Mouse (Mus musculus) heart, embryonic 10.5 days (tissue): ENCODE measurements around the gene Gng12. TPM values are rescaled to one million over a fixed set of nuclear protein-coding genes. Genes with fewer than 3 reads are reported as not detected.

Experiments
- DNase-seq: peaks from one replicate; pipeline ENCODE4 v3.0.0-alpha.2; 2017; ENCODE audit warnings: low spot score
- H3K27ac ChIP-seq: fragments of 300-500 bp; sonication (generic); 2 replicates; pipeline ENCODE4 v1.5.1; 2016; ENCODE audit warnings: mild to moderate bottlenecking
- H3K27me3 ChIP-seq: fragments of 300-500 bp; sonication (generic); 2 replicates; pipeline ENCODE4 v1.6.1; 2016; ENCODE audit warnings: mild to moderate bottlenecking; ENCODE audit not compliant: poor library complexity, insufficient read depth, severe bottlenecking
- H3K36me3 ChIP-seq: fragments of 300-500 bp; sonication (generic); 2 replicates; pipeline ENCODE4 v1.6.1; 2016; ENCODE audit warnings: mild to moderate bottlenecking, moderate library complexity
- H3K4me1 ChIP-seq: fragments of 300-500 bp; sonication (generic); 2 replicates; pipeline ENCODE4 v1.6.1; 2016; ENCODE audit warnings: mild to moderate bottlenecking
- H3K4me3 ChIP-seq: fragments of 300-500 bp; sonication (generic); 2 replicates; pipeline ENCODE4 v1.5.1; 2016; ENCODE audit warnings: mild to moderate bottlenecking, moderate library complexity
- H3K9me3 ChIP-seq: fragments of 300-500 bp; sonication (generic); 2 replicates; pipeline ENCODE4 v1.6.1; 2016; ENCODE audit warnings: mild to moderate bottlenecking, moderate library complexity
- WGBS: fragments of 180-500 bp; shearing (Covaris S2); methylation state at CpG from one replicate; pipeline ENCODE4 v1.1.7; 2016; 5-methylcytosine and 5-hydroxymethylcytosine counted together
- polyA plus RNA-seq: library from polyadenylated mRNA; unstranded; fragments of >200 nt; fragmentation: Nextera tagmentation; extraction: Ambion mirVana; gene quantifications from 2 replicates; pipeline ENCODE4 v1.2.1, GENCODE M21; 2016

Gene Gng12
- polyA plus RNA-seq, 1 experiment from 2014 or later = 60.9 TPM

GRCm38 (mm10) chr6:67046937-67047336 lies 150.7 kb downstream of the Gng12 start:
- Histone ChIP-seq H3K4me1 (0 out of 2 replicates have a peak, but pooled peaks cover 4% of the 10 kb centered on the region), H3K4me3 (no peak overlapping the region), H3K9me3 (no peaks in the 10 kb centered on the region), H3K27me3 (no peaks in the 10 kb centered on the region), H3K36me3 (no peaks in the 10 kb centered on the region), H3K27ac (no peak overlapping the region)
- WGBS = 56% methylated on average over 3 of the region's 3 CpGs
- no peak for DNase-seq

- H3K4me1 ChIP-seq = 0 out of 2 replicates have a peak, but pooled peaks cover 4% of the 10 kb centered on the region
- no peaks in the 10 kb centered on the region for H3K36me3 ChIP-seq
- 84% methylated on average over 3 of the region's 3 CpGs for WGBS
- H3K4me3 ChIP-seq = no peak overlapping the region
- H3K27ac ChIP-seq = no peak overlapping the region
- DNase-seq = no peak
- no peaks in the 10 kb centered on the region for H3K9me3 ChIP-seq
- H3K27me3 ChIP-seq = no peaks in the 10 kb centered on the region
Measured at GRCm38 (mm10) chr6:67048052-67048691, 152.0 kb downstream of the Gng12 start.

- Histone ChIP-seq H3K4me3 (no peak overlapping the region), H3K27me3 (no peaks in the 10 kb centered on the region), H3K4me1 (0 out of 2 replicates have a peak, but pooled peaks cover 4% of the 10 kb centered on the region), H3K27ac (no peak overlapping the region), H3K36me3 (no peaks in the 10 kb centered on the region), H3K9me3 (no peaks in the 10 kb centered on the region)
- DNase-seq = no peak
- 31% methylated on average over 7 of the region's 7 CpGs for WGBS
Measured at GRCm38 (mm10) chr6:67048880-67049694, 152.9 kb downstream of the Gng12 start.

GRCm38 (mm10) chr6:67049695-67050038 lies 153.5 kb downstream of the Gng12 start:
- H3K9me3 ChIP-seq = no peaks in the 10 kb centered on the region
- H3K4me1 ChIP-seq = 0 out of 2 replicates have a peak, but pooled peaks cover 4% of the 10 kb centered on the region
- H3K4me3 ChIP-seq = no peak overlapping the region
- H3K36me3 ChIP-seq = no peaks in the 10 kb centered on the region
- WGBS = 54% methylated on average over 2 of the region's 2 CpGs
- DNase-seq = no peak
- H3K27me3 ChIP-seq = no peaks in the 10 kb centered on the region
- no peak overlapping the region for H3K27ac ChIP-seq

GRCm38 (mm10) chr6:67050063-67050462 lies 153.9 kb downstream of the Gng12 start:
- Histone ChIP-seq H3K9me3 (no peaks in the 10 kb centered on the region), H3K27ac (no peak overlapping the region), H3K27me3 (no peaks in the 10 kb centered on the region), H3K4me1 (0 out of 2 replicates have a peak, but pooled peaks cover 4% of the 10 kb centered on the region), H3K36me3 (no peaks in the 10 kb centered on the region), H3K4me3 (no peak overlapping the region)
- WGBS = 69% methylated on average over 1 of the region's 1 CpGs
- no peak for DNase-seq

- no peaks in the 10 kb centered on the region for H3K9me3 ChIP-seq
- H3K27me3 ChIP-seq = no peaks in the 10 kb centered on the region
- H3K36me3 ChIP-seq = no peaks in the 10 kb centered on the region
- WGBS = 74% methylated on average over 15 of the region's 15 CpGs
- no peak overlapping the region for H3K27ac ChIP-seq
- DNase-seq = no peak
- H3K4me1 ChIP-seq = no peaks in the 10 kb centered on the region
- no peak overlapping the region for H3K4me3 ChIP-seq
Measured at GRCm38 (mm10) chr6:67056108-67056888, 160.1 kb downstream of the Gng12 start.

- Histone ChIP-seq H3K27ac (no peak overlapping the region), H3K36me3 (no peaks in the 10 kb centered on the region), H3K4me1 (no peaks in the 10 kb centered on the region), H3K27me3 (no peaks in the 10 kb centered on the region), H3K4me3 (no peak overlapping the region), H3K9me3 (no peaks in the 10 kb centered on the region)
- DNase-seq = no peak
- WGBS = 65% methylated on average over 3 of the region's 3 CpGs
Measured at GRCm38 (mm10) chr6:67056889-67057564, 160.8 kb downstream of the Gng12 start.

- H3K27ac ChIP-seq = peak overlapping the region; percentile 56; the same call in 1 of the 2 replicates
- WGBS = 84% methylated on average over 5 of the region's 5 CpGs
- no peaks in the 10 kb centered on the region for H3K9me3 ChIP-seq
Measured at GRCm38 (mm10) chr6:67057574-67057973, 161.4 kb downstream of the Gng12 start.

GRCm38 (mm10) chr6:67057991-67058696 lies 161.9 kb downstream of the Gng12 start:
- H3K36me3 ChIP-seq = no peaks in the 10 kb centered on the region
- H3K4me1 ChIP-seq = no peaks in the 10 kb centered on the region
- H3K9me3 ChIP-seq = no peaks in the 10 kb centered on the region
- no peak for DNase-seq
- 74% methylated on average over 7 of the region's 7 CpGs for WGBS
- no peaks in the 10 kb centered on the region for H3K27me3 ChIP-seq
- no peak overlapping the region for H3K27ac ChIP-seq
- no peak overlapping the region for H3K4me3 ChIP-seq

More at GRCm38 (mm10) chr6:67057574-67057973, 161.4 kb downstream of the Gng12 start:
- no peaks in the 10 kb centered on the region for H3K4me1 ChIP-seq
- H3K27me3 ChIP-seq = no peaks in the 10 kb centered on the region
- no peaks in the 10 kb centered on the region for H3K36me3 ChIP-seq
- no peak overlapping the region for H3K4me3 ChIP-seq
- no peak for DNase-seq

GRCm38 (mm10) chr6:67060057-67060456 lies 163.9 kb downstream of the Gng12 start:
- 82% methylated on average over 5 of the region's 5 CpGs for WGBS
- H3K4me1 ChIP-seq = no peaks in the 10 kb centered on the region
- H3K27me3 ChIP-seq = no peaks in the 10 kb centered on the region
- DNase-seq = no peak
- no peaks in the 10 kb centered on the region for H3K36me3 ChIP-seq
- no peaks in the 10 kb centered on the region for H3K9me3 ChIP-seq
- no peak overlapping the region for H3K27ac ChIP-seq
- no peak overlapping the region for H3K4me3 ChIP-seq

GRCm38 (mm10) chr6:67069219-67069762 lies 173.1 kb downstream of the Gng12 start:
- H3K4me1 ChIP-seq = 0 out of 2 replicates have a peak, but pooled peaks cover 9% of the 10 kb centered on the region
- DNase-seq = no peak
- no peaks in the 10 kb centered on the region for H3K9me3 ChIP-seq
- H3K4me3 ChIP-seq = no peak overlapping the region
- H3K27me3 ChIP-seq = no peaks in the 10 kb centered on the region
- H3K36me3 ChIP-seq = no peaks in the 10 kb centered on the region
- no peak overlapping the region for H3K27ac ChIP-seq
- WGBS = 77% methylated on average over 8 of the region's 8 CpGs
